Mouse (Mus musculus) heart, embryonic 11.5 days (tissue): ENCODE measurements at regions not wholly inside any gene's neighbourhood (a gene's known extent, or its start where the extent isn't known, plus 50 kb on each side); places are given as distances from the start of the nearest gene placed in this dataset.

Source experiments
- ATAC-seq: fragments of 200-750 bp; cut with Nextera tagmentation; replicated peaks from 2 replicates; pipeline ENCODE4 v1.8.0; 2017; ENCODE audit warnings: moderate library complexity; ENCODE audit not compliant: insufficient number of reproducible peaks, low FRiP score, low TSS enrichment
- H3K27ac ChIP-seq: fragments of 300-500 bp; sonication (generic); 2 replicates; pipeline ENCODE4 v1.5.1; 2014; ENCODE audit warnings: mild to moderate bottlenecking, low read depth, low read length
- H3K27me3 ChIP-seq: fragments of 300-500 bp; sonication (generic); 2 replicates; pipeline ENCODE4 v1.6.1; 2014; ENCODE audit warnings: mild to moderate bottlenecking, low read length, mixed read lengths; ENCODE audit not compliant: control insufficient read depth, insufficient read depth
- H3K36me3 ChIP-seq: fragments of 300-500 bp; sonication (generic); 2 replicates; pipeline ENCODE4 v1.6.1; 2014; ENCODE audit warnings: mild to moderate bottlenecking, low read length, moderate library complexity, mixed read lengths; ENCODE audit not compliant: control insufficient read depth, insufficient read depth
- H3K4me1 ChIP-seq: fragments of 300-500 bp; sonication (generic); 2 replicates; pipeline ENCODE4 v1.6.1; 2014; ENCODE audit warnings: low read length; ENCODE audit not compliant: control insufficient read depth, insufficient read depth
- H3K4me2 ChIP-seq: fragments of 300-500 bp; sonication (generic); 2 replicates; pipeline ENCODE4 v1.6.1; 2014; ENCODE audit warnings: mild to moderate bottlenecking, moderate library complexity
- H3K4me3 ChIP-seq: fragments of 300-500 bp; sonication (generic); 2 replicates; pipeline ENCODE4 v1.5.1; 2014; ENCODE audit warnings: low read depth, low read length
- H3K9ac ChIP-seq: fragments of 300-500 bp; sonication (generic); 2 replicates; pipeline ENCODE4 v1.6.1; 2014; ENCODE audit warnings: mild to moderate bottlenecking, low read depth, low read length, moderate library complexity
- H3K9me3 ChIP-seq: fragments of 300-500 bp; sonication (generic); replicated peaks from 2 replicates; pipeline ENCODE4 v1.6.1; 2016; ENCODE audit warnings: low read length; ENCODE audit not compliant: control insufficient read depth
- WGBS: fragments of 180-500 bp; shearing (Covaris S2); extraction: QIAGEN DNeasy Blood & Tissue Kit; methylation state at CpG from one replicate; pipeline ENCODE4 v1.1.7; 2014; ENCODE audit not compliant: insufficient replicate concordance; 5-methylcytosine and 5-hydroxymethylcytosine counted together

DNA sequence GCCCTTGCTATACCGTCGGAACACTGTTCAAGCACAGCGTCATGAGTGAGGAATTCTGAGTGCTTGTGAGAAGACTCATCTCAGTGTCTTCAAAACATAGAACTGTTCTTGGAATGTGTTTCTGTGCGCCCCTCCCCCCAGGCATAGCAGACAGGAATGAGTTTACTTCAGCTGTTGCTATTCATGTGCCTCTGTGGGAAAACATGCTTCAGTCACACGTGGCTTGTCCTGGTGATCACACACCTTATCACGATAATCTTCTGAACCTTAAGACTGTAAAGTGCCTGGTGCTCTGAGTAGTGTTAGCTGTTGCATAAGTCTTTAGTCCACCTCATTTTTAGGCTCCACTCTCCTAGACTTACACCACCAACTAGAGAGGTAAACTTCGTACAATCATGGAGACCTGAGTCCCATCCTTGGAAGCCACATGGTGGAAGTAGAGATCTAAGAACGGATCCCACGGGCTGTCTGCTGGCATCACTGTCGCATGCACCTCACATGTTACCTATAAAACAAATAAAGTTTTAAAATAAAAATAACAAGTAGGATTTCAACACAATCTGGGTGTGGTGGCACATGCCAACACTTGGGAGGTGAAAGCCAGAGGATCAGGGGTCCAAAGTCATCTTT, 1143.8 kb downstream of the 4930447A16Rik start:
- no peak for ATAC-seq
- no peaks in the 10 kb centered on the region for H3K36me3 ChIP-seq
- no peak overlapping the region for H3K9ac ChIP-seq
- no peak overlapping the region for H3K4me3 ChIP-seq
- no peak overlapping the region for H3K27ac ChIP-seq
- H3K27me3 ChIP-seq, result no peaks in the 10 kb centered on the region
- H3K4me2 ChIP-seq, result no peak overlapping the region
- WGBS, result 75% methylated on average over 10 of the region's 10 CpGs
- H3K4me1 ChIP-seq, result peaks cover 22% of the 10 kb centered on the region
- H3K9me3 ChIP-seq, result no peaks in the 10 kb centered on the region

DNA sequence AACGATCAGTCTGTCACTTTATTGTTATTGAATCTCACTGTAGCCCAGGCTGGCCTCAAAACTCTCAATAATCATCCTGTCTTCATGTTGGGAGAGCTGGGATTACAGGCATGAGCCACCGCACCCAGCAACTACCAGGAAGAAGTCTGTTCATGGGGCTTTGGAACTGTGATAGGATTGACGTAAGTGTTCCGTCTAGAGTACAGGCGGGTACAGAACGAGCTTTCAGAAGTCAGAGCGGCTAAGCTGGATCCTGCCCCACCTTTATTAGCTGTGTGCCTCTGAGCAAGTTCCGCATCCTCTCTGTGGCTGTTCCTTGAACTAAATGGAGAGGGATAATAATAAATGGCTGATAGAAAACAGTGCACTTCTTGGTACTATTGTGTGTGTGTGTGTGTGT, 1144.8 kb downstream of the 4930447A16Rik start:
- 82% methylated on average over 8 of the region's 8 CpGs for WGBS
- H3K27ac ChIP-seq, result no peak overlapping the region

DNA sequence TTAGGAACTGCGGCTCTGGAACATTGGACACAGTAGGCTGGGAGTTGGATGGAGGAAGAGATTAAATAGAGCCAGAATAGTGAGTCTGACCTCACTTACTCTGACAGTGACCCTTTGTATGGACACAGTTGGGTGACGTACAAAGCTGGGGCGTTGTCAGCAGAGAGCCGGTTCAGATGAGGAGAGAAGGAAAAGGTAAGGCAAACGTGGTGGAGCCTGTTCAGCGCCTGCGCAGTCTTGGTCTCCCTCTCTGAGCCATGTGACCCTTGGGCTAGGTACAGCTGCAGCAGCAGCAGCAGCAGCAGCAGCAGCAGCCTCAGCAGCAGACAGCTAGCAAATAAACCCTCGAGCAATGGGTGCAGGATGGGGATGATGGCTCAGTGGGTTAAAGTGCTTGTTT, 1145.4 kb downstream of the 4930447A16Rik start:
- peak overlapping the region; percentile 43; the same call in 1 of the 2 replicates for H3K9ac ChIP-seq
- H3K9me3 ChIP-seq, result no peaks in the 10 kb centered on the region
- no peaks in the 10 kb centered on the region for H3K36me3 ChIP-seq
- ATAC-seq, result no peak
- H3K4me3 ChIP-seq, result no peak overlapping the region
- H3K27ac ChIP-seq, result no peak overlapping the region
- no peak overlapping the region for H3K4me2 ChIP-seq
- H3K27me3 ChIP-seq, result no peaks in the 10 kb centered on the region
- peaks cover 22% of the 10 kb centered on the region for H3K4me1 ChIP-seq
- WGBS, result 52% methylated on average over 8 of the region's 8 CpGs

More for the DNA sequence above, 1144.8 kb downstream of the 4930447A16Rik start:
- Histone ChIP-seq H3K9ac (no peak overlapping the region), H3K4me1 (peaks cover 22% of the 10 kb centered on the region), H3K4me3 (no peak overlapping the region), H3K27me3 (no peaks in the 10 kb centered on the region), H3K36me3 (no peaks in the 10 kb centered on the region), H3K9me3 (no peaks in the 10 kb centered on the region), H3K4me2 (no peak overlapping the region)
- ATAC-seq, result no peak

DNA sequence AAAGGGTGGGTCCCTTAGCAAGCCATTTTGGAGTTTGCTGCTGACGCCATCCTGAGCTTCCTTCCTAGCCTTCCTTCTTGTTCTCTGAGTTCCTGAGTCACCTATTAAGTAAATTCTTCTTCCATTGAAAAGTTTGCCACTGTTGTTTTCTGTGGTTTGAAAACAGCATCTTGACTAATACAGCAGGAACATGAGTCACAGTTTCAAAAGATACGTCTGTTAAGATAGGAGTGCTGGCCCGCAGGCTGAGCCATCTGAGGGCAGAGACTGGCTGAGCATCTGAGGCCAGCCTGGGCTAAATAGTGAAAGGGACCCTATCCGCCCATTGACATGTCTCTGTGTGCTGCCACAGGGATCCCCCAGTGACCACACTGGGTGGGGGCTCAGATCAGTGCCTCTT, 1147.3 kb downstream of the 4930447A16Rik start:
- Histone ChIP-seq H3K27ac (no peak overlapping the region), H3K4me2 (no peak overlapping the region), H3K4me1 (peaks cover 13% of the 10 kb centered on the region), H3K27me3 (no peaks in the 10 kb centered on the region), H3K36me3 (no peaks in the 10 kb centered on the region), H3K9me3 (no peaks in the 10 kb centered on the region), H3K4me3 (no peak overlapping the region), H3K9ac (no peak overlapping the region)
- 83% methylated on average over 4 of the region's 4 CpGs for WGBS
- no peak for ATAC-seq

DNA sequence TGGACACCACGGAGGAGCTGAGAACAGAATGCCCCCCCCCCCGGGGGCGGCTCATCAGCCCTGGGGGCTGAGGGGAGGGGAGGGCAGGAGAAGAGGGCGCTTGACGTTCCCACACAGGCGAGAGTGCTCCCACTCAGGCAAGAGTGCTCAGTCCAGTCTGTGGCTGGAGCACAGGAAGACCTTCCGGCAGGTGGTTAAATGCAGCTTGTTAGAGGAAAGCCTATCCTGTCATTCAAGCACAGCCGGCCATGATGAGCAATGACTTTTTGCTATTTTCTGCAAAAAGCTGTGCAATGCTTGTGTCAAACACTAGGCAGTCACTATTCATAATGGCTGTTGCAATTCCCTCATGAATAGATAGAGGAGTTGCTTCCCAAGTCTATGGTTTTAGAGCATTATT, 1149.1 kb downstream of the 4930447A16Rik start:
- Histone ChIP-seq H3K27me3 (no peaks in the 10 kb centered on the region), H3K4me2 (no peak overlapping the region), H3K9ac (no peak overlapping the region), H3K36me3 (no peaks in the 10 kb centered on the region), H3K9me3 (no peaks in the 10 kb centered on the region), H3K4me3 (no peak overlapping the region), H3K27ac (no peak overlapping the region), H3K4me1 (0 out of 2 replicates have a peak, but pooled peaks cover 3% of the 10 kb centered on the region)
- WGBS, result 77% methylated on average over 8 of the region's 8 CpGs
- ATAC-seq, result no peak

DNA sequence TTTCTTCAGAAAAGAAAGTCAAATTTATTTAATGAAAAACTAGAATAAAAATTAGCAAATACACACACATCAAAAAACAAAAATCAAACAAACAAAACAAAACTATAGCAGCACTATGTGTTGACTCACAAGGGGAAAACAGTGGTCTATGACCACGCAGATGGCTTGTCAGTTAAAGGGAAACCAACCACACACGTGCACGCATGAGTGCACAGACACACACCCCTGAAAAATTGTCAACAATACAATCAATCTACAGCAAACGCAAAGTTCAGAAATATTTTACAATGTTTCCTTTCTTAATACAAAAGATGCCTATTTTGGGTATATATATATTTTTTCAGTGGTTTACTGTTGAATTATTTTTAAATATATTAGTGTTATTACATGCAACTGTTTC, 1149.9 kb downstream of the 4930447A16Rik start:
- Histone ChIP-seq H3K9me3 (no peaks in the 10 kb centered on the region), H3K9ac (no peak overlapping the region), H3K27ac (no peak overlapping the region), H3K27me3 (no peaks in the 10 kb centered on the region), H3K4me1 (0 out of 2 replicates have a peak, but pooled peaks cover 3% of the 10 kb centered on the region), H3K36me3 (no peaks in the 10 kb centered on the region), H3K4me3 (no peak overlapping the region), H3K4me2 (no peak overlapping the region)
- no peak for ATAC-seq
- WGBS, result 82% methylated on average over 4 of the region's 4 CpGs

DNA sequence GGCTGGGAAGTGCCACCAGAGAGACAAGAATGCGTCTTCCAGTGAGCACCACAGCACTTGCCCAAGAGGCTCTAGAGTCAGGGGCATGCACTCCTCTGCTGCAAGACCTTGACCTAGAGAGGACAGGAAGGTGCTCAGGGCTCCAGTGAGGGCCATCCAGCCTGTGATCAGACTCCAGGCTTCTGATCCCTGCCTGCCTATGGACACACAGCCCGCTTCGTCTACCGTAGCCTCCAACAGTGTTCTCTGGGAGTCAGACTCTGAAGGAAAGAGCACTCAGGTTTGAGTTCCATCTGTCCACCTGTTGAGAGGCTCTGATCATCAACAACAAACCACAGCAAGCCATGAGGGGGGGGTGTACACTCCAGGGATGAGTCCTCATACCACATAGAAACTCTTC, 1152.3 kb downstream of the 4930447A16Rik start:
- no peaks in the 10 kb centered on the region for H3K4me1 ChIP-seq
- H3K4me2 ChIP-seq, result no peak overlapping the region
- no peaks in the 10 kb centered on the region for H3K9me3 ChIP-seq
- H3K9ac ChIP-seq, result no peak overlapping the region
- H3K27me3 ChIP-seq, result no peaks in the 10 kb centered on the region
- no peak for ATAC-seq
- H3K36me3 ChIP-seq, result no peaks in the 10 kb centered on the region
- no peak overlapping the region for H3K27ac ChIP-seq
- 86% methylated on average over 4 of the region's 4 CpGs for WGBS
- H3K4me3 ChIP-seq, result no peak overlapping the region

DNA sequence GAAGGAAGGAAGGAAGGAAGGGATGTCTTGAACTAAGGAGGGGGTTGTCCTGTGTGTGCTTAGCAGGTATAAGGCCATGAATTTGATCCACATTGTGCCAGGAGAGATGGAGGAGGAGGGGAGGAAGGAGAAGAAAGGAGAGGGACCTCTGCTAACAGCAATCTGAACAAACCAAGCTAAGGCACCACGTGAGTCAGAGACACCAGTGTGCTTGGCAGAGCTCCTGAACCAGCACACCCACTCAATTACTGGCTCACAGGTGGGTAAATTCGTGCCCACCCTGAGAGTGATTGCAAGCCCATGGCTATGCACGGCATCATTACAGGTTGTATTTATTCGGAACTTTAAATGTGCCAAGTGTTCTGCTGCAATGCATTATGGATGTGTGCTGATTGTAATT, 1154.1 kb downstream of the 4930447A16Rik start:
- Histone ChIP-seq H3K27me3 (no peaks in the 10 kb centered on the region), H3K9me3 (no peaks in the 10 kb centered on the region), H3K27ac (no peak overlapping the region), H3K4me3 (no peak overlapping the region), H3K9ac (no peak overlapping the region), H3K36me3 (no peaks in the 10 kb centered on the region), H3K4me2 (no peak overlapping the region), H3K4me1 (no peaks in the 10 kb centered on the region)
- ATAC-seq, result no peak
- WGBS, result 78% methylated on average over 4 of the region's 4 CpGs

DNA sequence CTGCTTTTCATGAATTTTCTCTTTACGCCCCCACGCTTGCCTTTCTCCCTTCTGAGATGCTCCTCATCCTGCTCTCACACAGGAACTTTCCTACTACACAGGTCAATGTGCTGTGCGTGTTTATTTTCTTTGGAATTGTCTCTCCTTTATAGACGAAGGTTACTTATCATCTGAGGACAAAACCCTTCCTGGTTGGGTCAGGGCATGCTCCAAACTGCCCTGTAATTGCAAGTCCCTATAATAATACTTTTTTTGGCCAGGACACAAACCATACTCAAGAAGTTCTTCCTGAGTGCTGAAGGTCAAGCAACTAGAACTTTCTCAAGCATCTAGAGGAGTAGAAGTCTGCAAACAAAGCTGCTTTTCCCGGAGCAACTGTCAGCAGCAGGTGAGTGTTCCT, 1158.1 kb downstream of the 4930447A16Rik start:
- no peak for ATAC-seq
- WGBS, result 64% methylated on average over 5 of the region's 5 CpGs
- Histone ChIP-seq H3K4me1 (peaks cover 5% of the 10 kb centered on the region; the same call in 1 of the 2 replicates), H3K9ac (no peak overlapping the region), H3K36me3 (no peaks in the 10 kb centered on the region), H3K4me2 (no peak overlapping the region), H3K9me3 (no peaks in the 10 kb centered on the region), H3K4me3 (no peak overlapping the region), H3K27ac (no peak overlapping the region), H3K27me3 (no peaks in the 10 kb centered on the region)
